Mouse (Mus musculus) liver, embryonic 16.5 days (tissue): ENCODE measurements around the gene Clp1. TPM values are rescaled to one million over a fixed set of nuclear protein-coding genes. Genes with fewer than 3 reads are reported as not detected.
A peak's percentile ranks its signal among the peaks of the same experiment; 100 is the strongest.

Experiments
- ATAC-seq: fragments of 200-750 bp; cut with Nextera tagmentation; 2 replicates; pipeline ENCODE4 v1.8.0; 2017; ENCODE audit warnings: low read depth, mild to moderate bottlenecking, moderate number of reproducible peaks, moderate library complexity
- H3K27ac ChIP-seq: fragments of 300-500 bp; sonication (generic); 2 replicates; pipeline ENCODE4 v1.5.1; 2014; ENCODE audit warnings: mild to moderate bottlenecking, low read length
- H3K27me3 ChIP-seq: fragments of 300-500 bp; sonication (generic); 2 replicates; pipeline ENCODE4 v1.6.1; 2014; ENCODE audit warnings: low read depth, low read length, mixed read lengths; ENCODE audit not compliant: control insufficient read depth, insufficient read depth
- H3K36me3 ChIP-seq: fragments of 300-500 bp; sonication (generic); 2 replicates; pipeline ENCODE4 v1.6.1; 2014; ENCODE audit warnings: mild to moderate bottlenecking; ENCODE audit not compliant: control insufficient read depth, insufficient read depth
- H3K4me1 ChIP-seq: fragments of 300-500 bp; sonication (generic); 2 replicates; pipeline ENCODE4 v1.6.1; 2014; ENCODE audit warnings: low read depth, low read length, mixed read lengths; ENCODE audit not compliant: control insufficient read depth
- H3K4me2 ChIP-seq: fragments of 300-500 bp; sonication (generic); 2 replicates; pipeline ENCODE4 v1.6.1; 2014; ENCODE audit warnings: low read depth, low read length, mixed read lengths
- H3K4me3 ChIP-seq: fragments of 300-500 bp; sonication (generic); 2 replicates; pipeline ENCODE4 v1.5.1; 2014; ENCODE audit warnings: low read depth, mild to moderate bottlenecking, low read length
- H3K9ac ChIP-seq: fragments of 300-500 bp; sonication (generic); 2 replicates; pipeline ENCODE4 v1.6.1; 2014; ENCODE audit warnings: low read depth, low read length
- H3K9me3 ChIP-seq: fragments of 300-500 bp; sonication (generic); replicated peaks from 2 replicates; pipeline ENCODE4 v1.6.1; 2016; ENCODE audit warnings: low read length; ENCODE audit not compliant: control insufficient read depth
- WGBS: fragments of 180-500 bp; shearing (Covaris S2); extraction: QIAGEN DNeasy Blood & Tissue Kit; methylation state at CpG from one replicate; pipeline ENCODE4 v1.1.7; 2014; ENCODE audit not compliant: insufficient replicate concordance; 5-methylcytosine and 5-hydroxymethylcytosine counted together
- microRNA counts: library from miRNA; unstranded; fragments of <30 nt; microRNA quantifications from one replicate; lab custom pipeline; 2016
- microRNA-seq: library from miRNA; unstranded; fragments of <30 nt; microRNA quantifications from one replicate; pipeline ENCODE4, GENCODE M21; 2016
- polyA plus RNA-seq: library from polyadenylated mRNA; unstranded; fragments of >200 nt; fragmentation: Nextera tagmentation; extraction: Ambion mirVana; gene quantifications from 2 replicates; pipeline ENCODE4 v1.2.1, GENCODE M21; 2015

Gene Clp1
- polyA plus RNA-seq, 1 experiment from 2014 or later, result 49.7 TPM

- Histone ChIP-seq H3K4me3 (peak within 1 kb of the TSS; percentile 98), H3K27ac (peak within 1 kb of the TSS; percentile 90), H3K9ac (peak within 1 kb of the TSS; percentile 98), H3K27me3 (no peaks in the 10 kb centered on the region), H3K36me3 (peaks cover 21% of the 10 kb centered on the region), H3K4me1 (peaks cover 38% of the 10 kb centered on the region), H3K4me2 (peak within 1 kb of the TSS; percentile 91), H3K9me3 (no peaks in the 10 kb centered on the region)
- WGBS, result 10% methylated on average over 8 of the region's 8 CpGs
- no peak for ATAC-seq
These were observed 48.1 kb downstream of the Clp1 start, which contains the start of gene Tmx2 for GRCm38 (mm10) chr2:84679016-84679415. Gene Tmx2 (minus strand): TSS chr2:84679140.

- peak within 1 kb of the TSS; percentile 98 for H3K4me3 ChIP-seq
- H3K4me2 ChIP-seq, result peak within 1 kb of the TSS; percentile 91
- H3K9ac ChIP-seq, result peak within 1 kb of the TSS; percentile 98
- WGBS, result 0% methylated on average over 44 of the region's 44 CpGs
- no peaks in the 10 kb centered on the region for H3K27me3 ChIP-seq
- ATAC-seq, result peak; percentile 95
- peaks cover 24% of the 10 kb centered on the region for H3K36me3 ChIP-seq
- no peaks in the 10 kb centered on the region for H3K9me3 ChIP-seq
- peaks cover 36% of the 10 kb centered on the region for H3K4me1 ChIP-seq
- H3K27ac ChIP-seq, result peak within 1 kb of the TSS; percentile 90
These were observed 48.9 kb downstream of the Clp1 start, which contains the start of the genes Gm28635 and Med19 for GRCm38 (mm10) chr2:84677968-84678880. Gene Gm28635 (minus strand): TSS chr2:84678041. Gene Med19 (plus strand): TSS chr2:84678402.

- H3K9ac ChIP-seq, result peak overlapping the region; percentile 63
- H3K4me1 ChIP-seq, result peaks cover 36% of the 10 kb centered on the region
- peaks cover 31% of the 10 kb centered on the region for H3K36me3 ChIP-seq
- 7% methylated on average over 22 of the region's 22 CpGs for WGBS
- H3K4me2 ChIP-seq, result peak overlapping the region; percentile 75
- no peaks in the 10 kb centered on the region for H3K9me3 ChIP-seq
- peak overlapping the region; percentile 48 for H3K27ac ChIP-seq
- no peaks in the 10 kb centered on the region for H3K27me3 ChIP-seq
- H3K4me3 ChIP-seq, result peak overlapping the region; percentile 76
- ATAC-seq, result peak; percentile 13
These were observed 49.7 kb downstream of the Clp1 start for GRCm38 (mm10) chr2:84677270-84677967.

MicroRNAs within 50 kb of the gene (microRNA counts, 519-probe panel; counts per million panel counts)
- 4,177 counts per million, percentile 98 among the panel's probes with 10 or more counts for microRNA mmu-miR-130a (lab: Ali Mortazavi, UCI)

Small RNA genes lying within 50 kb of the gene (microRNA-seq; reads per million reads assigned to microRNA genes)
- gene Mir130a, result 24,001 reads per million, percentile 97 among the genes with 10 or more reads in this experiment

Other genes with a start within 250 kb of the Clp1 start
- 14.9 and 16.0 TPM in 2 replicates for gene Ctnnd1, start 76.6 kb downstream of the Clp1 start, polyA plus RNA-seq
- 0.04 TPM in 2 replicates for gene Btbd18, start 68.3 kb downstream of the Clp1 start, polyA plus RNA-seq
- 66.4 and 73.3 TPM in 2 replicates for gene Selenoh, start 56.6 kb downstream of the Clp1 start, polyA plus RNA-seq
- gene Gm28635, start 49.3 kb downstream of the Clp1 start, polyA plus RNA-seq, result not detected in 2 replicates
- gene Med19, start 48.9 kb downstream of the Clp1 start, polyA plus RNA-seq, result 17.1 TPM in 2 replicates
- gene Tmx2, start 48.2 kb downstream of the Clp1 start, polyA plus RNA-seq, result 69.7 and 76.5 TPM in 2 replicates
- gene Zdhhc5, start 12.2 kb downstream of the Clp1 start, polyA plus RNA-seq, result 17.7 and 18.9 TPM in 2 replicates
- 69.6 and 79.1 TPM in 2 replicates for gene Ypel4, start 6.7 kb upstream of the Clp1 start, polyA plus RNA-seq
- 0.89 and 0.95 TPM in 2 replicates for gene Gm19426, start 16.3 kb upstream of the Clp1 start, polyA plus RNA-seq
- 119 and 133 TPM in 2 replicates for gene Serping1, start 48.1 kb upstream of the Clp1 start, polyA plus RNA-seq
- 486 and 542 TPM in 2 replicates for gene Ube2l6, start 71.5 kb upstream of the Clp1 start, polyA plus RNA-seq
- gene Smtnl1, start 95.3 kb upstream of the Clp1 start, polyA plus RNA-seq, result 0.47 and 0.50 TPM in 2 replicates
- gene Timm10, start 99.6 kb upstream of the Clp1 start, polyA plus RNA-seq, result 27.3 and 29.8 TPM in 2 replicates
- gene Slc43a1, start 111.5 kb upstream of the Clp1 start, polyA plus RNA-seq, result 185 and 205 TPM in 2 replicates
- gene Rtn4rl2, start 159.4 kb upstream of the Clp1 start, polyA plus RNA-seq, result not detected in 2 replicates
- gene Slc43a3, start 209.2 kb upstream of the Clp1 start, polyA plus RNA-seq, result 100 and 103 TPM in 2 replicates